Mouse (Mus musculus) stomach, embryonic 16.5 days (tissue): ENCODE data around the gene Rdh9. TPM values are rescaled to one million over a fixed set of nuclear protein-coding genes. Genes with fewer than 3 reads are reported as not detected.

Source experiments
- polyA plus RNA-seq: library from polyadenylated mRNA; unstranded; fragments of >200 nt; fragmentation: Nextera tagmentation; extraction: Ambion mirVana; gene quantifications from 2 replicates; pipeline ENCODE4 v1.2.1, GENCODE M21; 2015

Gene Rdh9
- polyA plus RNA-seq, 1 experiment from 2014 or later: 0.06 TPM

Other genes with a start within 250 kb of the Rdh9 start
- gene Nxph4, start 241.8 kb upstream of the Rdh9 start, polyA plus RNA-seq: 3.4 and 4.6 TPM in 2 replicates
- 95.6 and 102 TPM in 2 replicates for gene Lrp1, start 155.2 kb upstream of the Rdh9 start, polyA plus RNA-seq
- 49.7 and 60.3 TPM in 2 replicates for gene Stat6, start 133.4 kb upstream of the Rdh9 start, polyA plus RNA-seq
- gene Nemp1, start 109.5 kb upstream of the Rdh9 start, polyA plus RNA-seq: 8.8 and 10.0 TPM in 2 replicates
- 9.9 and 10.1 TPM in 2 replicates for gene Nab2, start 107.8 kb upstream of the Rdh9 start, polyA plus RNA-seq
- gene Myo1a, start 71.2 kb upstream of the Rdh9 start, polyA plus RNA-seq: 24.5 and 28.6 TPM in 2 replicates
- 0.72 and 1.8 TPM in 2 replicates for gene Tac2, start 51.9 kb upstream of the Rdh9 start, polyA plus RNA-seq
- gene Zbtb39, start 36.8 kb upstream of the Rdh9 start, polyA plus RNA-seq: 2.0 and 2.2 TPM in 2 replicates
- 2.7 and 2.8 TPM in 2 replicates for gene Gpr182, start 24.7 kb upstream of the Rdh9 start, polyA plus RNA-seq
- 0.10 and 0.11 TPM in 2 replicates for gene Rdh1, start 16.7 kb upstream of the Rdh9 start, polyA plus RNA-seq
- 0.23 TPM in 1 of 2 replicates, not detected in the other for gene Rdh16f1, start 16.6 kb upstream of the Rdh9 start, polyA plus RNA-seq
- gene Rdh16, start 24.8 kb downstream of the Rdh9 start, polyA plus RNA-seq: not detected in 2 replicates
- gene Rdh19, start 73.5 kb downstream of the Rdh9 start, polyA plus RNA-seq: not detected in 2 replicates
- gene Rdh16f2, start 90.1 kb downstream of the Rdh9 start, polyA plus RNA-seq: 0.10 TPM in 1 of 2 replicates, not detected in the other
- 0.40 and 0.57 TPM in 2 replicates for gene Rdh7, start 112.4 kb downstream of the Rdh9 start, polyA plus RNA-seq
- gene Sdr9c7, start 122.1 kb downstream of the Rdh9 start, polyA plus RNA-seq: 4.4 and 12.2 TPM in 2 replicates
- not detected in 2 replicates for gene Hsd17b6, start 231.2 kb downstream of the Rdh9 start, polyA plus RNA-seq
- gene Prim1, start 238.8 kb downstream of the Rdh9 start, polyA plus RNA-seq: 64.6 and 68.4 TPM in 2 replicates